Mouse (Mus musculus) hindbrain, embryonic 11.5 days (tissue): ENCODE data around the gene Zfhx2. TPM values are rescaled to one million over a fixed set of nuclear protein-coding genes. Genes with fewer than 3 reads are reported as not detected.

Experiments used
- ATAC-seq: fragments of 200-750 bp; cut with Nextera tagmentation; 2 replicates; pipeline ENCODE4 v1.8.0; 2017; ENCODE audit warnings: mild to moderate bottlenecking, moderate TSS enrichment, moderate library complexity; ENCODE audit not compliant: low FRiP score
- DNase-seq: peaks from one replicate; pipeline ENCODE4 v3.0.0-alpha.2; 2015; ENCODE audit warnings: low spot score
- H3K27ac ChIP-seq: fragments of 300-500 bp; sonication (generic); 2 replicates; pipeline ENCODE4 v1.5.1; 2014; ENCODE audit warnings: mild to moderate bottlenecking, low read depth, low read length
- H3K27me3 ChIP-seq: fragments of 300-500 bp; sonication (generic); 2 replicates; pipeline ENCODE4 v1.6.1; 2014; ENCODE audit warnings: mild to moderate bottlenecking, low read length, moderate library complexity, mixed read lengths; ENCODE audit not compliant: control insufficient read depth, insufficient read depth
- H3K36me3 ChIP-seq: fragments of 300-500 bp; sonication (generic); 2 replicates; pipeline ENCODE4 v1.6.1; 2014; ENCODE audit warnings: mild to moderate bottlenecking, low read length, moderate library complexity, mixed read lengths; ENCODE audit not compliant: control insufficient read depth, insufficient read depth
- H3K4me1 ChIP-seq: fragments of 300-500 bp; sonication (generic); replicated peaks from 2 replicates; pipeline ENCODE4 v1.6.1; 2014; ENCODE audit warnings: low read length, mixed read lengths; ENCODE audit not compliant: control insufficient read depth, insufficient read depth
- H3K4me2 ChIP-seq: fragments of 300-500 bp; sonication (generic); replicated peaks from 2 replicates; pipeline ENCODE4 v1.6.1; 2014; ENCODE audit warnings: mild to moderate bottlenecking, low read depth, low read length
- H3K4me3 ChIP-seq: fragments of 300-500 bp; sonication (generic); 2 replicates; pipeline ENCODE4 v1.5.1; 2014; ENCODE audit warnings: low read depth, low read length
- H3K9ac ChIP-seq: fragments of 300-500 bp; sonication (generic); 2 replicates; pipeline ENCODE4 v1.6.1; 2014; ENCODE audit warnings: low read depth, low read length
- H3K9me3 ChIP-seq: fragments of 300-500 bp; sonication (generic); 2 replicates; pipeline ENCODE4 v1.6.1; 2016; ENCODE audit warnings: low read length; ENCODE audit not compliant: control insufficient read depth
- WGBS: fragments of 180-500 bp; shearing (Covaris S2); extraction: QIAGEN DNeasy Blood & Tissue Kit; methylation state at CpG from one replicate; pipeline ENCODE4 v1.1.7; 2014; 5-methylcytosine and 5-hydroxymethylcytosine counted together
- polyA plus RNA-seq: library from polyadenylated mRNA; unstranded; fragments of >200 nt; fragmentation: Nextera tagmentation; extraction: Ambion mirVana; gene quantifications from 2 replicates; pipeline ENCODE4 v1.2.1, GENCODE M21; 2014

Gene Zfhx2
- polyA plus RNA-seq, 1 experiment from 2014 or later = 20.8 TPM

GRCm38 (mm10) chr14:55098067-55098466 lies 5.9 kb upstream of the Zfhx2 start:
- peaks cover 9% of the 10 kb centered on the region; the same call in 1 of the 2 replicates for H3K4me1 ChIP-seq
- peak overlapping the region; percentile 47; the same call in 1 of the 2 replicates for H3K27ac ChIP-seq
- no peaks in the 10 kb centered on the region for H3K9me3 ChIP-seq
- H3K27me3 ChIP-seq = no peaks in the 10 kb centered on the region
- 70% methylated on average over 4 of the region's 4 CpGs for WGBS
- H3K36me3 ChIP-seq = no peaks in the 10 kb centered on the region
- DNase-seq (peak; percentile 65), ATAC-seq (no peak)
- no peak overlapping the region for H3K9ac ChIP-seq
- H3K4me2 ChIP-seq = no peak overlapping the region
- H3K4me3 ChIP-seq = no peak overlapping the region

DNA sequence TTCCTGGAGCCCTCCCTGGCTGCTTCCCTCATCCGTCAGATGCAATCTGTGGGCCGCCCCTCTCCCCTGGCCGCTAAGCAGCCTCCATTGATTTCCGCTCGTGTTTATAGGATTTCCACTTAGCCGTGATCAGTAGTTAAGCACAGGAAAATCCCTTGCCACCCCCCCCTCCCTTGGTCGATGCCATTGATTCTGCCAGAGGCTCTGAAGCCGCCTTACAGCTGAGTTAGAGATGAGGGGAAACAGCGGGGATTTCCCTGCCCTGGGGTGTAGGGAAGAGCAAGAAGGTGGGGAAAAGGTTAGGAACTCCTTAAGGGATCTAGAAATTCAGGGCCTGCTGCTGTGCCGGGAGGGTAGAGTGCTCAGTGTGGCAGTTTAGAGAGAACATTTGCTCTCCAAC lies 5.5 kb upstream of the Zfhx2 start:
- WGBS = 68% methylated on average over 10 of the region's 10 CpGs
- H3K4me2 ChIP-seq = no peak overlapping the region
- no peaks in the 10 kb centered on the region for H3K36me3 ChIP-seq
- DNase-seq (no peak), ATAC-seq (no peak)
- H3K27ac ChIP-seq = peak overlapping the region; percentile 47
- H3K4me1 ChIP-seq = peaks cover 9% of the 10 kb centered on the region; the same call in 1 of the 2 replicates
- H3K27me3 ChIP-seq = no peaks in the 10 kb centered on the region
- H3K9me3 ChIP-seq = no peaks in the 10 kb centered on the region
- no peak overlapping the region for H3K4me3 ChIP-seq
- no peak overlapping the region for H3K9ac ChIP-seq

GRCm38 (mm10) chr14:55096573-55097087 lies 4.5 kb upstream of the Zfhx2 start:
- Histone ChIP-seq H3K9ac (no peak overlapping the region), H3K9me3 (no peaks in the 10 kb centered on the region), H3K27ac (0 out of 2 replicates have a peak overlapping the region, but pooled peaks have one; percentile 47), H3K4me3 (no peak overlapping the region), H3K27me3 (no peaks in the 10 kb centered on the region), H3K36me3 (no peaks in the 10 kb centered on the region), H3K4me2 (0 out of 2 replicates have a peak overlapping the region, but pooled peaks have one; percentile 1), H3K4me1 (peaks cover 9% of the 10 kb centered on the region; the same call in 1 of the 2 replicates)
- WGBS = 57% methylated on average over 9 of the region's 9 CpGs
- ATAC-seq = no peak
- DNase-seq = no peak

DNA sequence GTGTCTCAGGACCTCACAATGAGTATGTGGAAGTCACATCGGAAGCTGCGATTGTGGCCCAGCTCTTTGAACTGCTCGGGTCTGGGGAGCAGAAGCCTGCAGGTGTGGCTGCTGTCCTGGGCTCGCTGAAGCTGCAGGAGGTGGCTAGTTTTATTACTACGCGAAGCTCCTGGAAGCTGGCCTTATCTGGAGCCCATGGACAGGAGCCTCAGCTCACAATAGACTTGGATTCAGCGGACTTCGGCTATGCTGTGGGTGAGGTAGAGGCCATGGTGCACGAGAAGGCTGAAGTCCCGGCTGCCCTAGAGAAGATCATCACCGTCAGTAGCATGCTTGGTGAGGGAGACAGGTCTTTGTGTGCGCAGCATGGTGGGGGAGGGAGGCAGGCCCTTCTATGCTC lies 3.5 kb upstream of the Zfhx2 start:
- WGBS = 70% methylated on average over 12 of the region's 12 CpGs
- no peak for DNase-seq
- Histone ChIP-seq H3K36me3 (no peaks in the 10 kb centered on the region), H3K4me1 (peaks cover 9% of the 10 kb centered on the region; the same call in 1 of the 2 replicates), H3K9ac (peak overlapping the region; percentile 79), H3K27ac (no peak overlapping the region), H3K27me3 (no peaks in the 10 kb centered on the region), H3K4me3 (peak overlapping the region; percentile 56), H3K4me2 (peak overlapping the region; percentile 75), H3K9me3 (no peaks in the 10 kb centered on the region)
- ATAC-seq = no peak

DNA sequence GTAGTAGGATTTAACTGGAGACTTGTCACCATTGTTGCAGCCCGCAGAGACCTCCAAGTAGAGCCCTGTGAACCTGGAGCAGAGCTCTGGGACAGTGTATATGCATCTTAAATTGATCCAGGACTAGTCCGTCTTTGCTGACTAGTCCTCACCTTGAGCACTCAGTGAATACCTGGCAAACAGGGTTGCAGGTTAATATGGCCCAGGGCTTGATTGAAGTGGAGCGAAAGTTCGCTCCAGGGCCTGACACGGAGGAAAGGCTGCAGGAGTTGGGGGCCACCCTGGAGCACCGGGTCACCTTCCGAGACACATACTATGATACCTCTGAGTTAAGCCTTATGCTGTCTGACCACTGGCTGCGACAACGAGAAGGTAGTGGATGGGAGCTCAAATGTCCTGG lies 3.1 kb upstream of the Zfhx2 start:
- Histone ChIP-seq H3K9me3 (no peaks in the 10 kb centered on the region), H3K4me2 (peak overlapping the region; percentile 75), H3K27ac (peak overlapping the region; percentile 82), H3K36me3 (no peaks in the 10 kb centered on the region), H3K27me3 (no peaks in the 10 kb centered on the region), H3K4me1 (peaks cover 9% of the 10 kb centered on the region; the same call in 1 of the 2 replicates), H3K4me3 (peak overlapping the region; percentile 56), H3K9ac (peak overlapping the region; percentile 79)
- 57% methylated on average over 9 of the region's 9 CpGs for WGBS
- ATAC-seq = no peak
- no peak for DNase-seq

- Histone ChIP-seq H3K4me2 (peak within 1 kb of the TSS; percentile 75), H3K36me3 (no peaks in the 10 kb centered on the region), H3K9me3 (no peaks in the 10 kb centered on the region), H3K27ac (peak within 1 kb of the TSS; percentile 82), H3K9ac (peak within 1 kb of the TSS; percentile 79), H3K4me3 (peak within 1 kb of the TSS; percentile 56), H3K27me3 (no peaks in the 10 kb centered on the region), H3K4me1 (peaks cover 9% of the 10 kb centered on the region; the same call in 1 of the 2 replicates)
- ATAC-seq = peak; percentile 62
- DNase-seq = peak; percentile 88
- WGBS = 1% methylated on average over 30 of the region's 30 CpGs
Measured at GRCm38 (mm10) chr14:55094704-55095231, 2.6 kb upstream of the Zfhx2 start, which contains the start of gene Thtpa. Gene Thtpa (plus strand): TSS chr14:55094784.

DNA sequence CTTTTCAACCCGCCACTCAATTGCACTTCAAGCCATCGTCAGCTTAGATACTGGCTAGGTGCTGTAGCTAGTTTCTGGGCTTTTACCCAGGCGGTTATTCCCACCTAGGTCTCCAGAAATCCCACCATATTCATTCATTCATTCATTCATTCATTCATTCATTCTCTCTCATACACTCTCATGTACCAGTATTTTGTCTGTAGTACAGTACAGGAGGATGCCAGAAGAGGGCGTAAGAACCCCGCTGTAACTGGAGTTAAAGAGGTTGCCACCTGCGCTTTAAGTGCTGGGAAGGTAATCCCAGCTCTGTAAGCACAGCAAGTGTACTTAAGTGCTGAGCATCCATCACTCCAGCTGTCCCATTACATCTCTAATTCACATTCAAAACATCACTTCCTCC lies 1.8 kb upstream of the Zfhx2 start:
- Histone ChIP-seq H3K4me3 (no peak overlapping the region), H3K9me3 (no peaks in the 10 kb centered on the region), H3K36me3 (no peaks in the 10 kb centered on the region), H3K27me3 (no peaks in the 10 kb centered on the region), H3K27ac (no peak overlapping the region), H3K4me2 (no peak overlapping the region), H3K4me1 (peaks cover 9% of the 10 kb centered on the region; the same call in 1 of the 2 replicates), H3K9ac (no peak overlapping the region)
- DNase-seq (no peak), ATAC-seq (no peak)
- 48% methylated on average over 6 of the region's 6 CpGs for WGBS

DNA sequence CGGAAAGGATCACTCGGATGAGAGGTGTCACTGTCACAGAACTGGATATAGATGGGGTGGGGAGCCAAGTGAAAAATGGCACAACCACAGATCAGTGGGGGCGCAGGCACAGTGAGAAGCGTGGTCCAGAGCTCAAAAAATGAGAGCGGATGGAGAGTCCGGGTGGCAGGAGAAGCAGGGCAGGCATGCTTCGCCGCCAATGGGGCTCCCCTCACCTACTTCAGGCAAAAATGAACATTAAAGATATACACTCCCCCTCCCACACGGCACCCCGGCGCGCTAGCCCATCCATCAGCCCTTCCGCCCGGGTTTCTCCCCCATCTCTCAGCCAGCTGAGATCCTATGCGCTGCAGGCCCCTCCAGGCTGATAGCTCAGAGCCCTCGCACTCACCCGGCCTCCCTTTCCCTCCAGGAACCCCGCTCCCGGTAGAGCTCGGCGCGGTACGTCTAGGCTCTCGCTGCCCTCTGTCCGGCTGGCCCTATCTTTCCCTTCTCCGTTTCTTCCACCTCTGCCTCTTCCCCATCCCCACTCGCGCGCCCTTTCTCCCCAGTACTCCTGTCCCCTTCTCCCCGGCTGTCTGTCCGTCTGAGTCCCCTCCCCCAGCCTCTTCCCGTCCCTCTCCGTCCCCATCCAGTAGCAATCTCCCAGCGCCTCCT lies 787 bp downstream of the Zfhx2 start:
- no peaks in the 10 kb centered on the region for H3K27me3 ChIP-seq
- peak overlapping the region; percentile 73 for H3K27ac ChIP-seq
- H3K4me1 ChIP-seq = peaks cover 7% of the 10 kb centered on the region; the same call in 1 of the 2 replicates
- DNase-seq (no peak), ATAC-seq (peak; percentile 3)
- H3K36me3 ChIP-seq = no peaks in the 10 kb centered on the region
- peak overlapping the region; percentile 94 for H3K9ac ChIP-seq
- peak overlapping the region; percentile 74 for H3K4me3 ChIP-seq
- no peaks in the 10 kb centered on the region for H3K9me3 ChIP-seq
- peak overlapping the region; percentile 53 for H3K4me2 ChIP-seq
- 4% methylated on average over 31 of the region's 34 CpGs for WGBS
